Mouse (Mus musculus) liver, adult 2 months (tissue): ENCODE data around the gene Baz2b. TPM values are rescaled to one million over a fixed set of nuclear protein-coding genes. Genes with fewer than 3 reads are reported as not detected.

Experiments
- DNase-seq: peaks from one replicate; pipeline ENCODE4 v3.0.0-alpha.2; 2011; ENCODE audit warnings: low read depth, low spot score; ENCODE audit errors: extremely low read depth
- H3K27ac ChIP-seq: fragments of 200-500 bp; replicated peaks from 2 replicates; pipeline ENCODE4 v1.5.1; 2012; ENCODE audit warnings: low read depth, mild to moderate bottlenecking, control low read depth, inconsistent platforms, low read length; ENCODE audit not compliant: insufficient read depth
- H3K27me3 ChIP-seq: fragments of 200-500 bp; 2 replicates; pipeline ENCODE4 v1.6.1; 2012; ENCODE audit warnings: mild to moderate bottlenecking, moderate library complexity, low read length, inconsistent platforms; ENCODE audit not compliant: control insufficient read depth, insufficient read depth
- H3K36me3 ChIP-seq: fragments of 200-500 bp; 2 replicates; pipeline ENCODE4 v1.6.1; 2012; ENCODE audit warnings: low read length, inconsistent platforms; ENCODE audit not compliant: control insufficient read depth, insufficient read depth
- H3K4me1 ChIP-seq: fragments of 200-500 bp; 2 replicates; pipeline ENCODE4 v1.6.1; 2011; ENCODE audit warnings: low read length; ENCODE audit not compliant: control insufficient read depth, insufficient read depth
- H3K4me3 ChIP-seq: fragments of 200-500 bp; 2 replicates; pipeline ENCODE4 v1.5.1; 2011; ENCODE audit warnings: low read depth, mild to moderate bottlenecking, control low read depth, low read length, moderate library complexity; ENCODE audit not compliant: insufficient read depth
- H3K79me2 ChIP-seq: fragments of 200-500 bp; 2 replicates; pipeline ENCODE4 v1.6.1; 2012; ENCODE audit warnings: inconsistent platforms, mild to moderate bottlenecking, low read length, moderate library complexity; ENCODE audit not compliant: control insufficient read depth, insufficient read depth
- H3K9ac ChIP-seq: fragments of 200-500 bp; 2 replicates; pipeline ENCODE4 v1.6.1; 2012; ENCODE audit warnings: low read depth, mild to moderate bottlenecking, control low read depth, inconsistent platforms, low read length
- CTCF ChIP-seq: fragments of 200-500 bp; IDR thresholded peaks from 2 replicates; pipeline ENCODE4 v1.5.1; 2011; ENCODE audit warnings: low read depth, low read length, control low read depth
- POLR2A ChIP-seq: fragments of 200-500 bp; IDR thresholded peaks from 2 replicates; pipeline ENCODE4 v1.6.1; 2011; ENCODE audit warnings: low read length, control low read depth; ENCODE audit not compliant: insufficient read depth; ENCODE audit errors: extremely low read depth
- WGBS: fragments of 180-500 bp; shearing (Covaris S2); methylation state at CpG from one replicate; pipeline ENCODE4 v1.1.7; 2018; 5-methylcytosine and 5-hydroxymethylcytosine counted together
- polyA plus RNA-seq: library from polyadenylated mRNA; depleted of rRNA; stranded (reverse); fragments of >200 nt; gene quantifications from 2 replicates; pipeline ENCODE4 v1.2.3, GENCODE M21; 2012
- total RNA-seq: library from RNA; depleted of rRNA; stranded (reverse); fragments of >200 nt; gene quantifications from 2 replicates; pipeline ENCODE4 v1.2.3, GENCODE M21; 2014

The Baz2b gene
- total and polyA plus RNA-seq, 2 experiments, result 4.8 to 23.5 TPM

GRCm38 (mm10) chr2:59973104-59973641 is 236.5 kb downstream of the Baz2b start:
- no peak overlapping the region for H3K9ac ChIP-seq
- peaks cover 30% of the 10 kb centered on the region for H3K36me3 ChIP-seq
- H3K27me3 ChIP-seq, result no peaks in the 10 kb centered on the region
- no peaks in the 10 kb centered on the region for H3K79me2 ChIP-seq
- H3K4me1 ChIP-seq, result no peaks in the 10 kb centered on the region
- no peak overlapping the region for H3K27ac ChIP-seq
- H3K4me3 ChIP-seq, result no peak overlapping the region
- WGBS, result 77% methylated on average over 4 of the region's 4 CpGs
- no peak for TF ChIP-seq CTCF
- no peak for TF ChIP-seq POLR2A
- DNase-seq, result no peak

DNA sequence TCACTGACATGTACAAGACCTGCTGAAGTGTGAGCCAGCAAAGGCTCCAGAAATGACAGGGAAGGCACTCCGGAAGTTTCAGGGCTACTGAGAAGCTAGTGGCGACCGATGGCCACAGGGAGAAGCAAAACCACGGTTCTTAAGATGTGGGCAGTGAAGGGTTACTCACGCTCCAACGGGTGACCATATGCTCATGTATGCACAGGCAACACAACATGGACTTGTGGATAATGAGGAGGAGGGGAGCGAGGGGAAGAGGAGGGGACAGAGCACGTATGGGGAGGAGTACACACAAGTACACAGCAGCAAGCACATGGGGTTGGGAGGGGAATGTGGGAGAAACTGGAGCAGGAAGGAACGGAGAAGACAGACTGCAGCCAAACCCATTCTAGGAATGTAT is 239.1 kb downstream of the Baz2b start:
- Histone ChIP-seq H3K27ac (no peak overlapping the region), H3K9ac (no peak overlapping the region), H3K79me2 (no peaks in the 10 kb centered on the region), H3K27me3 (no peaks in the 10 kb centered on the region), H3K4me3 (no peak overlapping the region), H3K4me1 (no peaks in the 10 kb centered on the region), H3K36me3 (peaks cover 22% of the 10 kb centered on the region)
- 92% methylated on average over 9 of the region's 9 CpGs for WGBS
- no peak for TF ChIP-seq POLR2A
- TF ChIP-seq CTCF, result no peak
- no peak for DNase-seq

DNA sequence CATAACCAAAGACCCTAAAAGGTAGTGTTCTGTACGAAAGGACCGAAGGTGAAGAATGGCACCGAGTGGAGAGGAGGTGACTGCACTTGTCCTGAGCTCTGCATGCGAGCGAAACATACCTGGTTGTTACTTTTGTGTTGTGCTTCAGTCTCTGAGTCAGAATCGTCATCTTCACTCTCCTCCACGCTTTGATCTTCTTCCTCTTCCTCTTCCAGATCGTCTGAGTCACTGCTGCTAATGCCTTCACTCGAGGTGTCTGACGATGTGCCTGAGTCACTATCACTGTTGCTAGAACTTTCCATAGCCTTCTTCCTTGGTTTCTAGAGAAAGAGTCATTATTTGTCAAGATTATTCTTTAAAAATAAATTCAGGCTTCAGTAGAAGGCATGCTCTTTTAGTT is 240.5 kb downstream of the Baz2b start:
- Histone ChIP-seq H3K27ac (no peak overlapping the region), H3K36me3 (peaks cover 16% of the 10 kb centered on the region), H3K27me3 (no peaks in the 10 kb centered on the region), H3K4me3 (no peak overlapping the region), H3K79me2 (no peaks in the 10 kb centered on the region), H3K4me1 (no peaks in the 10 kb centered on the region), H3K9ac (no peak overlapping the region)
- TF ChIP-seq CTCF, result no peak
- no peak for TF ChIP-seq POLR2A
- no peak for DNase-seq
- WGBS, result 85% methylated on average over 10 of the region's 10 CpGs

DNA sequence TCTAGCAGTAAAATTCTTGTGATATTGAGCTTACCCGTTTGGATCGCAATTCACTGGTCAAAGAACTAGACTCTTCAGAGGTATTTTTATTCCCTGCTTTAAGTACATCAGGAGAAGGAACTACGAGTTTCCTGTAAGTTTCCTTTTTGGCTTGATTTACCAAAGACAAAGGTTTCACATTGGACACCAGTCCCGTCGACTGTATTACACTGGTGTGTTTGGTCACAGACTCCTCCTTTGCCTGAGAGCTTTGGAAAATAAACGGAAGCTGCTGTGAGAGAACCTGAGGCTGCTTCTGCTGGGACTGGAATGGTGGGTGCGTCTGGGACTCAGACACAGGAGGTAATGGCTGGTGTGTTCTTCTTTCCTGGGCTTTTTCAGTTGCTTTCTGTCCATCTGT is 241.0 kb downstream of the Baz2b start:
- DNase-seq, result no peak
- H3K4me1 ChIP-seq, result no peaks in the 10 kb centered on the region
- no peaks in the 10 kb centered on the region for H3K27me3 ChIP-seq
- peaks cover 16% of the 10 kb centered on the region for H3K36me3 ChIP-seq
- TF ChIP-seq POLR2A (no peak), CTCF (no peak)
- H3K9ac ChIP-seq, result no peak overlapping the region
- no peaks in the 10 kb centered on the region for H3K79me2 ChIP-seq
- 83% methylated on average over 7 of the region's 7 CpGs for WGBS
- no peak overlapping the region for H3K4me3 ChIP-seq
- no peak overlapping the region for H3K27ac ChIP-seq

GRCm38 (mm10) chr2:59966454-59966853 is 243.2 kb downstream of the Baz2b start:
- Histone ChIP-seq H3K27ac (no peak overlapping the region), H3K4me1 (no peaks in the 10 kb centered on the region), H3K36me3 (peaks cover 24% of the 10 kb centered on the region), H3K79me2 (no peaks in the 10 kb centered on the region), H3K27me3 (no peaks in the 10 kb centered on the region), H3K9ac (no peak overlapping the region), H3K4me3 (no peak overlapping the region)
- DNase-seq, result no peak
- 98% methylated on average over 6 of the region's 6 CpGs for WGBS
- TF ChIP-seq CTCF (no peak), POLR2A (no peak)

- DNase-seq, result no peak
- WGBS, result 83% methylated on average over 5 of the region's 5 CpGs
- Histone ChIP-seq H3K4me3 (no peak overlapping the region), H3K36me3 (peaks cover 19% of the 10 kb centered on the region), H3K27me3 (no peaks in the 10 kb centered on the region), H3K79me2 (no peaks in the 10 kb centered on the region), H3K9ac (no peak overlapping the region), H3K27ac (no peak overlapping the region), H3K4me1 (no peaks in the 10 kb centered on the region)
- TF ChIP-seq CTCF, result no peak
- TF ChIP-seq POLR2A, result no peak
Measured at GRCm38 (mm10) chr2:59963011-59963410, 246.6 kb downstream of the Baz2b start.
